ENCODE assay signal across 16 mouse cellular contexts in the genomic region with DNA sequence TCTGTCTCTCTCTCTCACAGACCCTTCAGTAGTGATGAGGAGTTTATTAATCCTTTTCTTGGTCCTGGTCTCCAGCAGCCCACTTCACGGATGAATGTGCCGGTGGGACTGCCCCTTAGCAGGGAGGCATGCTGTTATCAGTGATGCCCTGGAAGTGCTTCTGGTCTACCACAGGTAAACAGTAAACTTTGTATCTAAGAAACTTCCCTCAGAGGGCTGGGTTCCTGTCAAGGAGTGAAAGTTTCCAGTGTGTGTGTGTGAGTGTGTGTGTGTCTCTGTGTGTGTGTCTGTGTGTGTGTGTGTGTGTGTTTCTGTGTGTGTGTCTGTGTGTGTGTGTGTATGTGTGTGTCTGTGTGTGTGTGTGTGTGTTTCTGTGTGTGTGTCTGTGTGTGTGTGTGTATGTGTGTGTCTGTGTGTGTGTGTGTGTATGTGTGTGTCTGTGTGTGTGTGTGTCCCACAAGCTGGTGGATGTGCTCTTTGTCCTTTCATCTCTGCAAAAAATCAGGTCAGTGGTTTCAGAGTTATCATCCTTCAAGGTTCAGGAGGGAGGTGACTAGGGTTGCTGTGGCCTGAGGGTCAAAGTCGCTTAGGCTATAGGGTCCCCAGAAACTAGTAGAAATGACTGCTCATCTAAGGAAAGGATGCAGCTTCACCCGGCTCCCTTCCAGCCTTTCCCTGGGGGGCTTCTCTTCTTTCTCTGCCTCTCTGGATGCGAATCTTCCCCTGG. TPM values are rescaled to one million over a fixed set of nuclear protein-coding genes. Genes with fewer than 3 reads are reported as not detected.
A peak's percentile ranks its signal among the peaks of the same experiment; 100 is the strongest.
DNase-seq lines count a peak whose midpoint lies in the region; ATAC-seq and TF ChIP-seq lines count a peak whose summit lies in the region.
"Had no signal": no experiment of that assay in that cellular context is flagged by ENCODE, and none has a peak within 500 bp of the region (broad histone marks: within the 10 kb centered on the region; RNA-seq: fewer than 3 reads in every experiment).

No protein-coding gene starts in this region.

- no peak overlapping the region; the same call in 1 of the 2 replicates for H3K9ac ChIP-seq in heart, embryonic 11.5 days (ENCODE audit: low read depth, low read length)
- no peak overlapping the region for H3K9ac ChIP-seq in midbrain, embryonic 13.5 days (replicated peaks)
- no peak overlapping the region for H3K9ac ChIP-seq in midbrain, embryonic 11.5 days (ENCODE audit: low read length)
- 0 out of 2 replicates have a peak overlapping the region, but pooled peaks have one; percentile 18 for H3K9ac ChIP-seq in embryonic facial prominence, embryonic 11.5 days (replicated peaks; ENCODE audit: low read length)
- H3K9ac ChIP-seq in limb, embryonic 14.5 days (ENCODE audit: low read depth, low read length, severe bottlenecking): no peak overlapping the region
- H3K9ac ChIP-seq: neural tube, embryonic 12.5 days had no signal

- no peak for TF ChIP-seq POLR2A in limb, embryonic 14.5 days (IDR thresholded peaks at IDR 0.05; ENCODE audit: borderline replicate concordance, extremely low read depth, insufficient read depth, insufficient read length)

- peak overlapping the region; percentile 60; the same call in 1 of the 2 replicates for H3K4me2 ChIP-seq in heart, embryonic 11.5 days
- H3K4me2 ChIP-seq in midbrain, embryonic 13.5 days (replicated peaks): no peak overlapping the region
- no peak overlapping the region for H3K4me2 ChIP-seq in midbrain, embryonic 11.5 days
- H3K4me2 ChIP-seq in embryonic facial prominence, embryonic 11.5 days (ENCODE audit: low read depth, low read length): no peak overlapping the region
- 0 out of 2 replicates have a peak overlapping the region, but pooled peaks have one; percentile 34 for H3K4me2 ChIP-seq in limb, embryonic 14.5 days (replicated peaks; ENCODE audit: low read depth, low read length, severe bottlenecking)

- ATAC-seq in heart, embryonic 11.5 days (replicated peaks; ENCODE audit: insufficient number of reproducible peaks, low FRiP score, low TSS enrichment): no peak
- ATAC-seq in midbrain, embryonic 13.5 days: no peak
- ATAC-seq in midbrain, embryonic 11.5 days (ENCODE audit: low FRiP score): no peak
- no peak for ATAC-seq in embryonic facial prominence, embryonic 11.5 days (replicated peaks; ENCODE audit: insufficient number of reproducible peaks, low FRiP score, low TSS enrichment, low read depth)
- ATAC-seq in limb, embryonic 14.5 days (ENCODE audit: low FRiP score, low read depth): no peak

- H3K4me1 ChIP-seq in heart, embryonic 11.5 days (ENCODE audit: control insufficient read depth, insufficient read depth, low read length): peaks cover 40% of the 10 kb centered on the region
- H3K4me1 ChIP-seq in midbrain, embryonic 13.5 days (replicated peaks): peaks cover 17% of the 10 kb centered on the region
- peaks cover 14% of the 10 kb centered on the region for H3K4me1 ChIP-seq in midbrain, embryonic 11.5 days (ENCODE audit: control insufficient read depth, insufficient read depth, low read length)
- peaks cover 25% of the 10 kb centered on the region for H3K4me1 ChIP-seq in embryonic facial prominence, embryonic 11.5 days (ENCODE audit: control insufficient read depth, insufficient read depth, low read length)
- H3K4me1 ChIP-seq in limb, embryonic 14.5 days (ENCODE audit: control insufficient read depth, insufficient read depth, low read length): peaks cover 60% of the 10 kb centered on the region

- 42% methylated on average over 5 of the region's 5 CpGs for WGBS in heart, embryonic 11.5 days (ENCODE audit: insufficient replicate concordance)
- 59% methylated on average over 5 of the region's 5 CpGs for WGBS in midbrain, embryonic 13.5 days
- 62% methylated on average over 5 of the region's 5 CpGs for WGBS in midbrain, embryonic 11.5 days
- WGBS in embryonic facial prominence, embryonic 11.5 days: 48% methylated on average over 5 of the region's 5 CpGs
- WGBS in limb, embryonic 14.5 days: 54% methylated on average over 5 of the region's 5 CpGs

- intact Hi-C loops in heart, postnatal 36 days (cut with DNase I): no loop called here

- no peaks in the 10 kb centered on the region for H3K36me3 ChIP-seq in heart, embryonic 11.5 days (ENCODE audit: control insufficient read depth, insufficient read depth, low read length)
- H3K36me3 ChIP-seq in midbrain, embryonic 13.5 days: no peaks in the 10 kb centered on the region
- H3K36me3 ChIP-seq in midbrain, embryonic 11.5 days (ENCODE audit: control insufficient read depth, insufficient read depth, low read length): no peaks in the 10 kb centered on the region
- H3K36me3 ChIP-seq in embryonic facial prominence, embryonic 11.5 days (replicated peaks; ENCODE audit: control insufficient read depth, insufficient read depth, low read depth, low read length): no peaks in the 10 kb centered on the region
- no peaks in the 10 kb centered on the region for H3K36me3 ChIP-seq in limb, embryonic 14.5 days (ENCODE audit: control insufficient read depth, insufficient read depth, low read length)
- H3K36me3 ChIP-seq: neural tube, embryonic 12.5 days had no signal

- no peak overlapping the region for H3K4me3 ChIP-seq in heart, embryonic 11.5 days (ENCODE audit: low read depth, low read length)
- no peak overlapping the region for H3K4me3 ChIP-seq in midbrain, embryonic 13.5 days (replicated peaks)
- no peak overlapping the region for H3K4me3 ChIP-seq in midbrain, embryonic 11.5 days (ENCODE audit: low read depth, low read length)
- no peak overlapping the region for H3K4me3 ChIP-seq in embryonic facial prominence, embryonic 11.5 days (ENCODE audit: low read depth, low read length)
- H3K4me3 ChIP-seq in limb, embryonic 14.5 days (replicated peaks; ENCODE audit: low read length): no peak overlapping the region
- H3K4me3 ChIP-seq: neural tube, embryonic 12.5 days had no signal

- no peak for DNase-seq in heart, postnatal 36 days
- no peak for DNase-seq in midbrain, embryonic 11.5 days (ENCODE audit: low spot score, missing footprints)
- no peak for DNase-seq in embryonic facial prominence, embryonic 11.5 days (ENCODE audit: low spot score)
- no peak for DNase-seq in limb, embryonic 14.5 days (ENCODE audit: low spot score)
- no peak for DNase-seq in ovary, postnatal 10 days (ENCODE audit: low spot score)
- no peak for DNase-seq in gastrocnemius, adult 18-20 months (ENCODE audit: low spot score)
- DNase-seq: B cell, adult 2 months; cerebellum, postnatal 10 days; kidney, postnatal 4 days; retina, postnatal 1 day; thymus, adult 2 months had no signal

- H3K27me3 ChIP-seq in heart, embryonic 11.5 days (ENCODE audit: control insufficient read depth, insufficient read depth, low read length): no peaks in the 10 kb centered on the region
- no peaks in the 10 kb centered on the region for H3K27me3 ChIP-seq in midbrain, embryonic 13.5 days
- H3K27me3 ChIP-seq in midbrain, embryonic 11.5 days (ENCODE audit: control insufficient read depth, insufficient read depth, low read length): no peaks in the 10 kb centered on the region
- H3K27me3 ChIP-seq in embryonic facial prominence, embryonic 11.5 days (ENCODE audit: control insufficient read depth, insufficient read depth, low read length): no peaks in the 10 kb centered on the region
- no peaks in the 10 kb centered on the region for H3K27me3 ChIP-seq in limb, embryonic 14.5 days (ENCODE audit: control insufficient read depth, insufficient read depth, low read length)

- no peaks in the 10 kb centered on the region for H3K9me3 ChIP-seq in heart, embryonic 11.5 days (replicated peaks; ENCODE audit: control insufficient read depth, low read length)
- H3K9me3 ChIP-seq in midbrain, embryonic 13.5 days: no peaks in the 10 kb centered on the region
- no peaks in the 10 kb centered on the region for H3K9me3 ChIP-seq in midbrain, embryonic 11.5 days (ENCODE audit: control insufficient read depth, low read length)
- H3K9me3 ChIP-seq in embryonic facial prominence, embryonic 11.5 days (replicated peaks; ENCODE audit: control insufficient read depth, low read length): no peaks in the 10 kb centered on the region
- H3K9me3 ChIP-seq in limb, embryonic 14.5 days (ENCODE audit: control insufficient read depth, low read length): no peaks in the 10 kb centered on the region
- H3K9me3 ChIP-seq: neural tube, embryonic 12.5 days had no signal

- H3K27ac ChIP-seq in heart, embryonic 11.5 days (ENCODE audit: low read depth, low read length): no peak overlapping the region
- H3K27ac ChIP-seq in midbrain, embryonic 13.5 days: peak overlapping the region; percentile 84
- H3K27ac ChIP-seq in midbrain, embryonic 11.5 days (ENCODE audit: low read depth, low read length): no peak overlapping the region
- H3K27ac ChIP-seq in embryonic facial prominence, embryonic 11.5 days (replicated peaks; ENCODE audit: low read depth, low read length): peak overlapping the region; percentile 86
- no peak overlapping the region for H3K27ac ChIP-seq in limb, embryonic 14.5 days (replicated peaks; ENCODE audit: low read depth, low read length)
- H3K27ac ChIP-seq: neural tube, embryonic 12.5 days had no signal

RNA-seq across cellular contexts. Expression of gene Ccr7, which starts 24.0 kb away (rescaled TPM):
- polyA plus RNA-seq in heart, embryonic 11.5 days (2014; fragmentation: Nextera tagmentation; extraction: Ambion mirVana): 0.21 and 0.36 TPM in 2 replicates
- total RNA-seq in heart, postnatal 36 days (2021): under 1 TPM; 0.38 to 0.58 TPM
- not detected in 2 replicates for polyA plus RNA-seq in midbrain, embryonic 13.5 days (2015; fragmentation: Nextera tagmentation; extraction: Ambion mirVana)
- polyA plus RNA-seq in midbrain, embryonic 11.5 days (2014; fragmentation: Nextera tagmentation; extraction: Ambion mirVana): 0.41 TPM in 1 of 2 replicates, not detected in the other
- polyA plus RNA-seq in embryonic facial prominence, embryonic 11.5 days (2014; fragmentation: Nextera tagmentation; extraction: Ambion mirVana): 0.31 and 0.60 TPM in 2 replicates
- polyA plus RNA-seq in limb, embryonic 14.5 days (2012; rRNA removed): 0.65 and 0.99 TPM in 2 replicates
- 0.84 and 0.94 TPM in 2 replicates for polyA plus RNA-seq in limb, embryonic 14.5 days (2014; fragmentation: Nextera tagmentation; extraction: Ambion mirVana)
- total RNA-seq in gastrocnemius, adult 18-20 months (2021): not detected
- total RNA-seq: megakaryocyte-erythroid progenitor cell, adult 5-6 weeks had no signal

RNA-seq across cellular contexts. Expression of gene Tns4, which starts 41.8 kb away (rescaled TPM):
- 0.13 TPM in 1 of 2 replicates, not detected in the other for polyA plus RNA-seq in heart, embryonic 11.5 days (2014; fragmentation: Nextera tagmentation; extraction: Ambion mirVana)
- under 1 TPM; 0.27 to 0.36 TPM for total RNA-seq in heart, postnatal 36 days (2021)
- 0.10 and 0.16 TPM in 2 replicates for polyA plus RNA-seq in midbrain, embryonic 13.5 days (2015; fragmentation: Nextera tagmentation; extraction: Ambion mirVana)
- polyA plus RNA-seq in midbrain, embryonic 11.5 days (2014; fragmentation: Nextera tagmentation; extraction: Ambion mirVana): 0.23 and 0.67 TPM in 2 replicates
- polyA plus RNA-seq in embryonic facial prominence, embryonic 11.5 days (2014; fragmentation: Nextera tagmentation; extraction: Ambion mirVana): 0.22 and 0.86 TPM in 2 replicates
- 1.6 and 1.7 TPM in 2 replicates for polyA plus RNA-seq in limb, embryonic 14.5 days (2012; rRNA removed)
- polyA plus RNA-seq in limb, embryonic 14.5 days (2014; fragmentation: Nextera tagmentation; extraction: Ambion mirVana): 1.5 and 2.5 TPM in 2 replicates
- total RNA-seq in gastrocnemius, adult 18-20 months (2021): under 1 TPM in 1 of 2 experiments, not detected in 1; 0.07 TPM
- total RNA-seq: megakaryocyte-erythroid progenitor cell, adult 5-6 weeks had no signal
- polyA plus RNA-seq: liver, embryonic 11.5 days had no signal

Comparison
In these comparisons a context has a peak if more than half of its experiments do, and no peak if none do; other contexts are left out.
1. H3K27ac ChIP-seq: peak in midbrain, embryonic 13.5 days (single experiment) and embryonic facial prominence, embryonic 11.5 days (single experiment); none in heart, embryonic 11.5 days (single experiment), midbrain, embryonic 11.5 days (single experiment) and limb, embryonic 14.5 days (single experiment).
2. H3K4me2 ChIP-seq: peak in heart, embryonic 11.5 days (single experiment) and limb, embryonic 14.5 days (single experiment); none in midbrain, embryonic 13.5 days (single experiment), midbrain, embryonic 11.5 days (single experiment) and embryonic facial prominence, embryonic 11.5 days (single experiment).